Mouse (Mus musculus) kidney, embryonic 16.5 days (tissue): ENCODE data around the gene Atp2c1. TPM values are rescaled to one million over a fixed set of nuclear protein-coding genes. Genes with fewer than 3 reads are reported as not detected.
A peak's percentile ranks its signal among the peaks of the same experiment; 100 is the strongest.

Source experiments
- ATAC-seq: fragments of 200-750 bp; cut with Nextera tagmentation; 2 replicates; pipeline ENCODE4 v1.8.0; 2017; ENCODE audit warnings: moderate TSS enrichment; ENCODE audit not compliant: low FRiP score, low TSS enrichment
- H3K27ac ChIP-seq: fragments of 300-500 bp; sonication (generic); 2 replicates; pipeline ENCODE4 v1.5.1; 2014; ENCODE audit warnings: low read length
- H3K27me3 ChIP-seq: fragments of 300-500 bp; sonication (generic); 2 replicates; pipeline ENCODE4 v1.6.1; 2014; ENCODE audit warnings: low read length, control low read depth, mixed read lengths; ENCODE audit not compliant: insufficient read depth
- H3K36me3 ChIP-seq: fragments of 300-500 bp; sonication (generic); 2 replicates; pipeline ENCODE4 v1.6.1; 2014; ENCODE audit warnings: low read length, control low read depth, mixed read lengths; ENCODE audit not compliant: insufficient read depth
- H3K4me1 ChIP-seq: fragments of 300-500 bp; sonication (generic); 2 replicates; pipeline ENCODE4 v1.6.1; 2014; ENCODE audit warnings: low read length, control low read depth, mixed read lengths; ENCODE audit not compliant: insufficient read depth
- H3K4me2 ChIP-seq: fragments of 300-500 bp; sonication (generic); replicated peaks from 2 replicates; pipeline ENCODE4 v1.6.1; 2014; ENCODE audit warnings: low read depth, low read length
- H3K4me3 ChIP-seq: fragments of 300-500 bp; sonication (generic); 2 replicates; pipeline ENCODE4 v1.5.1; 2014; ENCODE audit warnings: mild to moderate bottlenecking, low read length
- H3K9ac ChIP-seq: fragments of 300-500 bp; sonication (generic); replicated peaks from 2 replicates; pipeline ENCODE4 v1.6.1; 2014; ENCODE audit warnings: low read length
- H3K9me3 ChIP-seq: fragments of 300-500 bp; sonication (generic); 2 replicates; pipeline ENCODE4 v1.6.1; 2016; ENCODE audit warnings: low read length, control low read depth
- WGBS: fragments of 180-500 bp; shearing (Covaris S2); extraction: QIAGEN DNeasy Blood & Tissue Kit; methylation state at CpG from one replicate; pipeline ENCODE4 v1.1.7; 2014; 5-methylcytosine and 5-hydroxymethylcytosine counted together
- polyA plus RNA-seq: library from polyadenylated mRNA; unstranded; fragments of >200 nt; fragmentation: Nextera tagmentation; extraction: Ambion mirVana; gene quantifications from 2 replicates; pipeline ENCODE4 v1.2.1, GENCODE M21; 2015

Atp2c1 gene
- polyA plus RNA-seq, 1 experiment from 2014 or later = 76.3 TPM

DNA sequence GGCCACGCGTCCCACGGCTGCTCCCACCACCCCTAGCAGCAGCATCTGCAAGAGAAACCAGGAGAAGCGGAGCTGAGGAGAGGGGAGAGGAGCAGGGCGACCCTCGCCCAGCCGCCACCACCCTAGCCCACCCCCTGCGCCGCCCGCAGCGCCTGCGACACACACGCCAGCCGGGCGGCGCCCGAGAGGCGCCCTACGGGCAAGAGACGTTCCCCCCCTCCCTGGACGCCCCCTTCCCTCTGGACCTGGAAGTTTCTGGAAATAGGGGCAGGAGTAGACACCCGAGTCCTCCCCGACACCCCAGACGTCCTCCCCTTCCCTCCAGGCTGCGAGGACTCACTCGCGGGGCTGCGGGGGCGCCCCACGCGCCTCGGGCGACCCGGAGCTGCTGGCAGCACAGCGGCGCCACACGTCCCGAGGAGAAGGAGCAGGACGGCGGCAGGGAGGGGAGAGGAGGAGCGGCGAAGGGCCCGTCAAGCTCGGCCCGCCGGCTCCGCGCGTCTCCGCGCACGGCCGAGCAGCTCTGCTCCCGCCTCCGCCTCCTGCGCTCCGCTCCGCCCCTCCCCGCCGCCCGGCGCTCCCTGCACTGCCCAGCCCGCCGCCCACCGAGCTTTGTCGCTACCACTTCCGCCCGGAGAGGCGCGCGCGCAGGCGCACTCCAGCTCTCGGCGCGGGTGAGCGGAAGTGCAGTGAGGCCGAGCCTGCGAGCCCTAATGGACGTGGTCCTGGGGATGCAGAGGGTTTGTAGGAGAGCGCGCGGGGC is 32.4 kb downstream of the Atp2c1 start:
- no peaks in the 10 kb centered on the region for H3K27me3 ChIP-seq
- H3K4me3 ChIP-seq = peak overlapping the region; percentile 75
- peak overlapping the region; percentile 94 for H3K9ac ChIP-seq
- peaks cover 31% of the 10 kb centered on the region for H3K4me1 ChIP-seq
- H3K4me2 ChIP-seq = peak overlapping the region; percentile 89
- no peaks in the 10 kb centered on the region for H3K9me3 ChIP-seq
- under 1% methylated on average over 57 of the region's 83 CpGs for WGBS
- H3K36me3 ChIP-seq = no peaks in the 10 kb centered on the region
- peak overlapping the region; percentile 96 for H3K27ac ChIP-seq
- ATAC-seq = peak; percentile 100

DNA sequence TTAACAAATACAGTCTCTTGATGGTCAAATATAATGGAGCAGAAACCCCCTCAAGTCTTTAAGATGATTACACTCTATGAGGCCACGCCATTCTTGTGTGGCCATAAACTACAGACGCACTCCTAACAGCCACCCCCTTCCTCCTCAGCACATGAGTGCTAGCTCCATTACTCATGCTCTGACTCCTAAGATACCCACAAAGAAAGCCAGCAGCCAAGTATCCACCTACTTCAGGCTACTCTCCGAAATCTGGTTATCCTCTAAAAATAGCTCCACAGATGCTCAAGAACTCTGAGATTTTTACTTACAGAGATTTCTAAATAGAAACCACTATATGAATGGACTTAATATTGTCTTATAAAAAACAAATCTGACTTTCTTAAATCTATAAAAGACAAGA is 34.4 kb downstream of the Atp2c1 start:
- H3K27me3 ChIP-seq = no peaks in the 10 kb centered on the region
- H3K4me2 ChIP-seq = no peak overlapping the region
- H3K9ac ChIP-seq = no peak overlapping the region
- peaks cover 31% of the 10 kb centered on the region for H3K4me1 ChIP-seq
- ATAC-seq = no peak
- H3K27ac ChIP-seq = no peak overlapping the region
- no peaks in the 10 kb centered on the region for H3K9me3 ChIP-seq
- WGBS = 50% methylated on average over 3 of the region's 3 CpGs
- H3K36me3 ChIP-seq = no peaks in the 10 kb centered on the region
- no peak overlapping the region for H3K4me3 ChIP-seq

DNA sequence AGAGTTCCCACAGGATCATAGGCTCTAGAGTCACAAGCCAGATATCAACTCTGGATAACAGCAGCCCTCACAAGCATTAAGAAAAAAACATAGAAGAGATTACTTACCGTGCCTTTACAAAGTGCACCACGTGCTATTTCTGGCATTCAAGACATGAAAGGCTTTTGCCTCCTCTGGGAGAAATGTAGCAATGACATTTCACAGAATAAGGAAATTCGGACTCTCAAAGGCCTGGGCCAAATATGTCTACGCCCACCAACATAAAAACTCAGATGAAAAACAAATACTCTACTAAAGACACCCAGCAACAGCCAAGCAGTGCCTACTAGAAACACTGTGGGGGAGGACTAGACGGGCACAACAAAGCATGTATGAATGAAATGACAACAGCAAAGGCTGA is 38.8 kb downstream of the Atp2c1 start:
- H3K36me3 ChIP-seq = no peaks in the 10 kb centered on the region
- H3K4me2 ChIP-seq = no peak overlapping the region
- no peak overlapping the region for H3K4me3 ChIP-seq
- ATAC-seq = no peak
- WGBS = 71% methylated on average over 5 of the region's 5 CpGs
- no peaks in the 10 kb centered on the region for H3K27me3 ChIP-seq
- H3K9ac ChIP-seq = no peak overlapping the region
- no peaks in the 10 kb centered on the region for H3K9me3 ChIP-seq
- peaks cover 18% of the 10 kb centered on the region for H3K4me1 ChIP-seq
- no peak overlapping the region for H3K27ac ChIP-seq

DNA sequence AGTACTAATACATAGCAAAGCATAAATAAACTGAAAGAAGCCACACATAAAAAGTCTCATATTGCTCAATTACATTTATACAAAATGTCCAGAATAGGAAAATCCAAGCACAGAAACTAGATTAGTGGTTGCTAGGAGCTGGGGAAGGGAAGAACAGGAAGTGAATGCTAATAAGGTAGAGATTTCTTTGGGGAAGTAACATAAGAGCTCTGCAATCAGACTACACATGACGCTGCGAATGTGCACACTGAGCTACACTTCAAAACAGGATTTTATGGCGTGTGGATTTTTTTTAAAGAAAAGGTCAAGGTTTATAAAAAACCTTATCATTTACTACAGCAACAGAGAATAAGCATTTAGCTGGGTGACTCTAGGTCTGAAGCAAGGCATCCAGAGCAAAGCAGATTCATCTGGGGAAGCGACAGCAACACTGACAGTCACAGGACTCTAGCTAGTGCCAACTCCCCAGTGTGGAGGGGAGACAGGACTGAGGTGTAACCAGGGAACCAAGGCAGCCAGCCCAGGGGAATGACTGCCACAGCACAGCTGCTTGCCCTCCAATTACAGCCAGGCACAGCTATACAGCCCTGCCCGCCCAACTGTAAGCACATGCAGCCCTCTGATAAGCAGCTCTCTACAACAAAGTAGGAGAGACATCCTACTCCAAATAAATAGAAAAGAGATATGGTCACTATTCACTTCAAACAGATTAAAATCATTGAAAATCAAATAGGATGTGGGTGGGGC is 42.6 kb downstream of the Atp2c1 start:
- H3K4me2 ChIP-seq = no peak overlapping the region
- H3K36me3 ChIP-seq = no peaks in the 10 kb centered on the region
- no peak overlapping the region for H3K27ac ChIP-seq
- no peaks in the 10 kb centered on the region for H3K9me3 ChIP-seq
- H3K9ac ChIP-seq = no peak overlapping the region
- WGBS = 89% methylated on average over 5 of the region's 5 CpGs
- no peaks in the 10 kb centered on the region for H3K27me3 ChIP-seq
- 0 out of 2 replicates have a peak, but pooled peaks cover 2% of the 10 kb centered on the region for H3K4me1 ChIP-seq
- no peak overlapping the region for H3K4me3 ChIP-seq
- no peak for ATAC-seq

DNA sequence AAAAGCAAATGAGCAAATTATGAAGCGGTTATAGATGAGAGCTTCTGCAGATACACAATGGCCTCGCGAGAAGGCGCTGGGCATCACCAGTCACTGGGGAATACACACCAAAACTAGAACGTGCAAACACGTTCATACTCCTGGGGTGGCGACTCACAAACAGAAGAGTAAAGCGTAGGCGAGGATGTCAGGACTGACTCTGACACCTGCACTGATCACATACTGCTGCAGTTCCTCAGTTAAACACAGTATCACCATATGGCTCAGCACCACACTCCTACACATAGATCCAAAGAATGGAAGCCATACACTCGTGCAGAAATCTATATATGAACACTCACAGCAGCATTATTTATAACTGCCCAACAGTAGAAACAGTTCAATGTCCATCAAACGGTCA is 43.2 kb downstream of the Atp2c1 start:
- Histone ChIP-seq H3K27me3 (no peaks in the 10 kb centered on the region), H3K4me1 (0 out of 2 replicates have a peak, but pooled peaks cover 2% of the 10 kb centered on the region), H3K27ac (no peak overlapping the region), H3K4me3 (no peak overlapping the region), H3K36me3 (no peaks in the 10 kb centered on the region), H3K9ac (no peak overlapping the region), H3K4me2 (no peak overlapping the region), H3K9me3 (no peaks in the 10 kb centered on the region)
- 90% methylated on average over 11 of the region's 11 CpGs for WGBS
- ATAC-seq = no peak

DNA sequence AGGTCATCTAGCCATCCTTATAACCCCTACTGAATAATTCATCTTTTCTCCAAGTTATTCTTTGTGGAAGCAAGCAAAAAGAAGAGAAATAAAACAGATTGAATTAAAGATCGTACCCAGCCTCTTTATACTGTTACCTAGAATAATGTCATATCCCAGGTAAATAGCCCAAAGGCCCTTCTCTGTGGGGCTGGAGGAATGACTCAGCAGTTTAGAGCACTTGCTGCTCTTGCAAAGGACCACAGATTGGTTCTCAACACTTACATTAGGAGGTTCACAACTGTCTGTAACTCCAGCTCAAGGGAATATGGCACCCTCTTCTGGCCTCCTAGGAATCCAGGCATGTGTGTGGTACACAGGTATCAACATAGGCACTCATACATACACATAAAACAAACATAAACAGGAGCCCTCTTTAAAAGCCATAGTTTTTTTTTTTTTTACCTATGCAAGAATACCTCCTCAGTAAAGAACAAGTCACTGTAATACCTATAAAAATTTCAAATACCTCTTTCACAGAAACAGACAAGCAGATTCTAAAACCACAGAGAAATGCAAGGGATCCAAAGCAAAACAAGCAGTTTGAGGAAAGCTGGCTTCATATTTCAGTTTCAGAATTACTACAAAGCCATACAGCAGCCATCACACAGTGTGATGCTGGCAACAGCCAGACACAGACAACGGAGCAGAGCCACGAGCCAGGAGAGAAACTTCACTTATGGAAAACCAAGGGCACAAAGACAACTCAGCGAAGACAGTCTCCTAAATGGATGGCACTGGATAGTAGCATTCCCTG is 44.2 kb downstream of the Atp2c1 start:
- H3K27ac ChIP-seq = no peak overlapping the region
- H3K4me2 ChIP-seq = no peak overlapping the region
- H3K4me1 ChIP-seq = 0 out of 2 replicates have a peak, but pooled peaks cover 2% of the 10 kb centered on the region

DNA sequence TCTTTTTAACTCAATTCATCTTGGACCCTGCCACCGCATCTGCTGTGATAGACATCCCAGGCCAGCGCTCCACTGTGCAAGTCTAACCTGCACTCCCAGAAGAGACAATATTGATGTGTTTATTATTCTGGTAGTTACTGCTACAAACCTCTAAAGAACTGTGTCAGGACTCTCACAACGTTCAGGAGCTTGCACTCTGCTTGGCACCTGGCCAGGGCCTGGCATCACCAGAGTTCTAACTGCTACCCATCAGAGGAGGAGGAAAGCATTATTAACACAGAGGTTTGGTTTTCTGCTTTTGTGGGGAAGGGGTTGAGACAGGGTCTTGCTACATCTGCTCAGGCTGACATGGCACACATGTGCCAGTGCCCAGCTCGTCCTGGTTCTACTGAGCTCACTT is 45.0 kb downstream of the Atp2c1 start:
- WGBS = 71% methylated on average over 4 of the region's 4 CpGs
- ATAC-seq = no peak

More for the DNA sequence above, 44.2 kb downstream of the Atp2c1 start:
- no peaks in the 10 kb centered on the region for H3K36me3 ChIP-seq
- H3K4me3 ChIP-seq = no peak overlapping the region
- H3K9me3 ChIP-seq = no peaks in the 10 kb centered on the region
- no peak overlapping the region for H3K9ac ChIP-seq
- 82% methylated on average over 4 of the region's 4 CpGs for WGBS
- ATAC-seq = no peak
- no peaks in the 10 kb centered on the region for H3K27me3 ChIP-seq

DNA sequence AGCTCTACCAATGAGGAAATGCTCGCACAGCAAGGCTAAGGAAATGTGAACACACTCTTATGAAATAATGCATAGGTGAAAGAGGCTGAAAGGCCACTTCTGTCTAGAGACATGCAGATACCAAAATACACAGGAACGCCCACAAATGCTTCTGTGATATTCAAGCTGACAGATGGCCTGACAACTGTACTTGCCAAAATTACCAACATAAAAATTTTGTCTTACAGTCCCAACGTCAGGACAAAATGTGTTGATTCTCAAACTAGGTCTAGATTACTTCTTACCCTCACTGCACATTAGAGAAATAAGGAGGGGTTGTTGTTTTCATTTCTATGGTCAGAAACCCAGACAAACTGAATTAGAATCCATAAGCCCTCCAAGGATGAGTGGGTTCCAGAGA is 51.0 kb downstream of the Atp2c1 start:
- Histone ChIP-seq H3K27ac (no peak overlapping the region), H3K27me3 (no peaks in the 10 kb centered on the region), H3K4me1 (0 out of 2 replicates have a peak, but pooled peaks cover 4% of the 10 kb centered on the region), H3K9me3 (no peaks in the 10 kb centered on the region), H3K9ac (no peak overlapping the region), H3K36me3 (no peaks in the 10 kb centered on the region), H3K4me3 (no peak overlapping the region), H3K4me2 (no peak overlapping the region)
- 69% methylated on average over 3 of the region's 3 CpGs for WGBS
- no peak for ATAC-seq

More for the DNA sequence above, 45.0 kb downstream of the Atp2c1 start:
- H3K4me2 ChIP-seq = no peak overlapping the region
- H3K27me3 ChIP-seq = no peaks in the 10 kb centered on the region
- H3K4me3 ChIP-seq = no peak overlapping the region
- 0 out of 2 replicates have a peak, but pooled peaks cover 2% of the 10 kb centered on the region for H3K4me1 ChIP-seq
- H3K9me3 ChIP-seq = no peaks in the 10 kb centered on the region
- H3K36me3 ChIP-seq = no peaks in the 10 kb centered on the region
- no peak overlapping the region for H3K27ac ChIP-seq
- no peak overlapping the region for H3K9ac ChIP-seq

DNA sequence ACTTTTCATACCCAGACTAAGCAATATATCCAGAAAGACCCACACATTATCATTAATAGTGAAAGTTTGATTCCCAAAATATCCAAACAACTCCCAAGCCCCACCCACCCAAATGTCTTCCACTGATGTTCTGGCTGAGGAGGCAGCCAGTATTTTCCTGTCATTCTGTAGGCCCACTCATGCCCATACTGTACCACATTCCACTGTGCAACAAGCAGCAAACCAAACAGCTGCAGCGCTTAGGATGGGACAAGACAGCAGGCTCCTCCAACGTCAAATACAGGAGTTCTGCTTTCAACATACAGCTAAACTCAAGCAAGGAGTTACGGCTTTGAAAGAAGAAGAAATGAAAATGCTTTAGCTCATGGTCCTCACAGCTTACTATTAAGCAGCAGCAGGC is 52.2 kb downstream of the Atp2c1 start:
- 72% methylated on average over 3 of the region's 3 CpGs for WGBS
- no peak for ATAC-seq
- no peaks in the 10 kb centered on the region for H3K9me3 ChIP-seq

More for the DNA sequence above, 52.2 kb downstream of the Atp2c1 start:
- H3K9ac ChIP-seq = no peak overlapping the region
- no peak overlapping the region for H3K27ac ChIP-seq
- 0 out of 2 replicates have a peak, but pooled peaks cover 4% of the 10 kb centered on the region for H3K4me1 ChIP-seq
- 0 out of 2 replicates have a peak, but pooled peaks cover under 1% of the 10 kb centered on the region for H3K36me3 ChIP-seq
- H3K27me3 ChIP-seq = no peaks in the 10 kb centered on the region
- H3K4me3 ChIP-seq = no peak overlapping the region
- H3K4me2 ChIP-seq = no peak overlapping the region
